Mouse (Mus musculus): Measurements from ENCODE around the gene Fiz1. TPM values are rescaled to one million over a fixed set of nuclear protein-coding genes. Genes with fewer than 3 reads are reported as not detected.

Fiz1 gene
- polyA plus RNA-seq, 1 experiment from 2014 or later = 30.0 TPM

GRCm38 (mm10) chr7:5044981-5045380 is 30.5 kb upstream of the Fiz1 start:
- Histone ChIP-seq H3K4me2 (replicated peaks) (no peak overlapping the region), H3K9ac (no peak overlapping the region), H3K36me3 (replicated peaks; ENCODE audit: control insufficient read depth, insufficient read depth) (no peaks in the 10 kb centered on the region), H3K27ac (no peak overlapping the region), H3K27me3 (ENCODE audit: control insufficient read depth, insufficient read depth, low read length) (no peaks in the 10 kb centered on the region), H3K4me1 (replicated peaks; ENCODE audit: control insufficient read depth, insufficient read depth, low read length) (no peaks in the 10 kb centered on the region), H3K4me3 (replicated peaks; ENCODE audit: low read length) (no peak overlapping the region), H3K9me3 (ENCODE audit: control insufficient read depth, low read length) (no peaks in the 10 kb centered on the region)
- no peak for ATAC-seq (ENCODE audit: low FRiP score)
- WGBS = 77% methylated on average over 2 of the region's 2 CpGs
- no peak for DNase-seq (ENCODE audit: low spot score)

GRCm38 (mm10) chr7:5038940-5039339 is 24.4 kb upstream of the Fiz1 start:
- peaks cover 24% of the 10 kb centered on the region; the same call in 1 of the 2 replicates for H3K36me3 ChIP-seq (replicated peaks; ENCODE audit: control insufficient read depth, insufficient read depth)
- DNase-seq (ENCODE audit: low spot score) (no peak), ATAC-seq (ENCODE audit: low FRiP score) (no peak)
- H3K4me1 ChIP-seq (replicated peaks; ENCODE audit: control insufficient read depth, insufficient read depth, low read length) = peaks cover 13% of the 10 kb centered on the region; the same call in 1 of the 2 replicates
- H3K4me2 ChIP-seq (replicated peaks) = peak overlapping the region; percentile 64
- WGBS = 39% methylated on average over 5 of the region's 5 CpGs
- H3K27me3 ChIP-seq (ENCODE audit: control insufficient read depth, insufficient read depth, low read length) = no peaks in the 10 kb centered on the region
- H3K9ac ChIP-seq = peak overlapping the region; percentile 72
- H3K9me3 ChIP-seq (ENCODE audit: control insufficient read depth, low read length) = no peaks in the 10 kb centered on the region
- H3K4me3 ChIP-seq (replicated peaks; ENCODE audit: low read length) = peak overlapping the region; percentile 51
- H3K27ac ChIP-seq = peak overlapping the region; percentile 96; the same call in 1 of the 2 replicates

GRCm38 (mm10) chr7:5038109-5038732 is 23.7 kb upstream of the Fiz1 start, which contains the start of gene Zfp784:
Zfp784 (minus strand) TSS chr7:5038446.
- DNase-seq (ENCODE audit: low spot score) = peak; percentile 91
- Histone ChIP-seq H3K4me3 (replicated peaks; ENCODE audit: low read length) (peak within 1 kb of the TSS; percentile 51), H3K27me3 (ENCODE audit: control insufficient read depth, insufficient read depth, low read length) (no peaks in the 10 kb centered on the region), H3K9me3 (ENCODE audit: control insufficient read depth, low read length) (no peaks in the 10 kb centered on the region), H3K27ac (peak within 1 kb of the TSS; percentile 96), H3K4me1 (replicated peaks; ENCODE audit: control insufficient read depth, insufficient read depth, low read length) (peaks cover 13% of the 10 kb centered on the region; the same call in 1 of the 2 replicates), H3K36me3 (replicated peaks; ENCODE audit: control insufficient read depth, insufficient read depth) (peaks cover 31% of the 10 kb centered on the region), H3K9ac (peak within 1 kb of the TSS; percentile 72), H3K4me2 (replicated peaks) (peak within 1 kb of the TSS; percentile 64)
- ATAC-seq (ENCODE audit: low FRiP score) = peak; percentile 95
- 2% methylated on average over 48 of the region's 48 CpGs for WGBS

- H3K9ac ChIP-seq = no peak overlapping the region; the same call in 1 of the 2 replicates
- peak overlapping the region; percentile 51 for H3K4me3 ChIP-seq (replicated peaks; ENCODE audit: low read length)
- no peaks in the 10 kb centered on the region for H3K27me3 ChIP-seq (ENCODE audit: control insufficient read depth, insufficient read depth, low read length)
- H3K27ac ChIP-seq = peak overlapping the region; percentile 96; the same call in 1 of the 2 replicates
- peaks cover 13% of the 10 kb centered on the region; the same call in 1 of the 2 replicates for H3K4me1 ChIP-seq (replicated peaks; ENCODE audit: control insufficient read depth, insufficient read depth, low read length)
- DNase-seq (ENCODE audit: low spot score) = no peak
- H3K36me3 ChIP-seq (replicated peaks; ENCODE audit: control insufficient read depth, insufficient read depth) = peaks cover 38% of the 10 kb centered on the region
- 92% methylated on average over 8 of the region's 8 CpGs for WGBS
- peak overlapping the region; percentile 64 for H3K4me2 ChIP-seq (replicated peaks)
- ATAC-seq (ENCODE audit: low FRiP score) = no peak
- no peaks in the 10 kb centered on the region for H3K9me3 ChIP-seq (ENCODE audit: control insufficient read depth, low read length)
Measured at GRCm38 (mm10) chr7:5037467-5037866, 23.0 kb upstream of the Fiz1 start.

GRCm38 (mm10) chr7:5037026-5037425 is 22.5 kb upstream of the Fiz1 start:
- WGBS = 90% methylated on average over 7 of the region's 7 CpGs
- H3K9ac ChIP-seq = no peak overlapping the region
- H3K9me3 ChIP-seq (ENCODE audit: control insufficient read depth, low read length) = no peaks in the 10 kb centered on the region
- peaks cover 13% of the 10 kb centered on the region; the same call in 1 of the 2 replicates for H3K4me1 ChIP-seq (replicated peaks; ENCODE audit: control insufficient read depth, insufficient read depth, low read length)
- DNase-seq (ENCODE audit: low spot score) (no peak), ATAC-seq (ENCODE audit: low FRiP score) (no peak)
- H3K4me3 ChIP-seq (replicated peaks; ENCODE audit: low read length) = 0 out of 2 replicates have a peak overlapping the region, but pooled peaks have one; percentile 51
- peak overlapping the region; percentile 64; the same call in 1 of the 2 replicates for H3K4me2 ChIP-seq (replicated peaks)
- peak overlapping the region; percentile 96; the same call in 1 of the 2 replicates for H3K27ac ChIP-seq
- H3K36me3 ChIP-seq (replicated peaks; ENCODE audit: control insufficient read depth, insufficient read depth) = peaks cover 43% of the 10 kb centered on the region
- H3K27me3 ChIP-seq (ENCODE audit: control insufficient read depth, insufficient read depth, low read length) = no peaks in the 10 kb centered on the region

- H3K36me3 ChIP-seq (replicated peaks; ENCODE audit: control insufficient read depth, insufficient read depth) = peaks cover 52% of the 10 kb centered on the region
- WGBS = 97% methylated on average over 9 of the region's 9 CpGs
- peaks cover 13% of the 10 kb centered on the region; the same call in 1 of the 2 replicates for H3K4me1 ChIP-seq (replicated peaks; ENCODE audit: control insufficient read depth, insufficient read depth, low read length)
- no peak overlapping the region for H3K4me3 ChIP-seq (replicated peaks; ENCODE audit: low read length)
- ATAC-seq (ENCODE audit: low FRiP score) (no peak), DNase-seq (ENCODE audit: low spot score) (no peak)
- no peak overlapping the region for H3K27ac ChIP-seq
- H3K9me3 ChIP-seq (ENCODE audit: control insufficient read depth, low read length) = peaks cover 6% of the 10 kb centered on the region
- H3K4me2 ChIP-seq (replicated peaks) = no peak overlapping the region
- H3K27me3 ChIP-seq (ENCODE audit: control insufficient read depth, insufficient read depth, low read length) = no peaks in the 10 kb centered on the region
- no peak overlapping the region for H3K9ac ChIP-seq
Measured at GRCm38 (mm10) chr7:5036136-5036535, 21.6 kb upstream of the Fiz1 start.

- H3K9ac ChIP-seq = no peak overlapping the region
- H3K27ac ChIP-seq = no peak overlapping the region
- WGBS = 97% methylated on average over 17 of the region's 17 CpGs
- H3K4me2 ChIP-seq (replicated peaks) = no peak overlapping the region
- no peaks in the 10 kb centered on the region for H3K27me3 ChIP-seq (ENCODE audit: control insufficient read depth, insufficient read depth, low read length)
- H3K9me3 ChIP-seq (ENCODE audit: control insufficient read depth, low read length) = peaks cover 12% of the 10 kb centered on the region
- DNase-seq (ENCODE audit: low spot score) (no peak), ATAC-seq (ENCODE audit: low FRiP score) (no peak)
- peaks cover 57% of the 10 kb centered on the region for H3K36me3 ChIP-seq (replicated peaks; ENCODE audit: control insufficient read depth, insufficient read depth)
- H3K4me1 ChIP-seq (replicated peaks; ENCODE audit: control insufficient read depth, insufficient read depth, low read length) = peaks cover 13% of the 10 kb centered on the region; the same call in 1 of the 2 replicates
- H3K4me3 ChIP-seq (replicated peaks; ENCODE audit: low read length) = no peak overlapping the region
Measured at GRCm38 (mm10) chr7:5035628-5036027, 21.1 kb upstream of the Fiz1 start.

GRCm38 (mm10) chr7:5033818-5034217 is 19.3 kb upstream of the Fiz1 start, which contains the start of gene 4632433K11Rik:
4632433K11Rik (plus strand) TSS chr7:5034118.
- no peak within 1 kb of the TSS for H3K9ac ChIP-seq
- no peaks in the 10 kb centered on the region for H3K27me3 ChIP-seq (ENCODE audit: control insufficient read depth, insufficient read depth, low read length)
- H3K4me1 ChIP-seq (replicated peaks; ENCODE audit: control insufficient read depth, insufficient read depth, low read length) = peaks cover 11% of the 10 kb centered on the region; the same call in 1 of the 2 replicates
- DNase-seq (ENCODE audit: low spot score) = no peak
- peaks cover 26% of the 10 kb centered on the region for H3K9me3 ChIP-seq (ENCODE audit: control insufficient read depth, low read length)
- peaks cover 75% of the 10 kb centered on the region for H3K36me3 ChIP-seq (replicated peaks; ENCODE audit: control insufficient read depth, insufficient read depth)
- H3K4me3 ChIP-seq (replicated peaks; ENCODE audit: low read length) = no peak within 1 kb of the TSS
- H3K4me2 ChIP-seq (replicated peaks) = no peak within 1 kb of the TSS
- no peak for ATAC-seq (ENCODE audit: low FRiP score)
- 94% methylated on average over 3 of the region's 3 CpGs for WGBS
- H3K27ac ChIP-seq = no peak within 1 kb of the TSS

GRCm38 (mm10) chr7:5031496-5031895 is 17.0 kb upstream of the Fiz1 start:
- H3K9ac ChIP-seq = no peak overlapping the region
- peaks cover 88% of the 10 kb centered on the region for H3K36me3 ChIP-seq (replicated peaks; ENCODE audit: control insufficient read depth, insufficient read depth)
- no peak overlapping the region for H3K4me2 ChIP-seq (replicated peaks)
- DNase-seq (ENCODE audit: low spot score) (no peak), ATAC-seq (ENCODE audit: low FRiP score) (no peak)
- 74% methylated on average over 46 of the region's 46 CpGs for WGBS
- H3K9me3 ChIP-seq (ENCODE audit: control insufficient read depth, low read length) = peaks cover 26% of the 10 kb centered on the region
- H3K27me3 ChIP-seq (ENCODE audit: control insufficient read depth, insufficient read depth, low read length) = no peaks in the 10 kb centered on the region
- no peak overlapping the region for H3K27ac ChIP-seq
- no peaks in the 10 kb centered on the region for H3K4me1 ChIP-seq (replicated peaks; ENCODE audit: control insufficient read depth, insufficient read depth, low read length)
- no peak overlapping the region for H3K4me3 ChIP-seq (replicated peaks; ENCODE audit: low read length)
